Comparison of ENCODE assay signal across 15 mouse cellular contexts in genomic region chr13:98187904-98188303, GRCm38 (mm10).
"Had no signal": no experiment of that assay in that cellular context is flagged by ENCODE, and none has a peak within 500 bp of the region (broad histone marks: within the 10 kb centered on the region; RNA-seq: fewer than 3 reads in every experiment).

No protein-coding gene starts in this region.

- H3K4me2 ChIP-seq: limb, embryonic 15.5 days; lung, embryonic 14.5 days; midbrain, embryonic 12.5 days; neural tube, embryonic 12.5 days had no signal

- H3K9ac ChIP-seq: limb, embryonic 15.5 days; lung, embryonic 14.5 days; midbrain, embryonic 12.5 days; neural tube, embryonic 12.5 days had no signal

- H3K4me3 ChIP-seq: limb, embryonic 15.5 days; megakaryocyte, embryonic 14.5 days; midbrain, embryonic 12.5 days; myocyte; neural tube, embryonic 12.5 days had no signal

- H3K36me3 ChIP-seq: limb, embryonic 15.5 days; midbrain, embryonic 12.5 days; neural tube, embryonic 12.5 days had no signal

- H3K9me3 ChIP-seq: limb, embryonic 15.5 days; midbrain, embryonic 12.5 days; neural tube, embryonic 12.5 days had no signal

- ATAC-seq: intestine, postnatal 0 days had no signal

- H3K27ac ChIP-seq: limb, embryonic 15.5 days; midbrain, embryonic 12.5 days; neural tube, embryonic 12.5 days; stomach, postnatal 0 days had no signal

- H3K4me1 ChIP-seq: limb, embryonic 15.5 days; neural tube, embryonic 12.5 days had no signal

- DNase-seq: kidney, adult 8-10 months; kidney, postnatal 25 days; layer of hippocampus, adult 9-11 months; layer of hippocampus, postnatal 36 days; lung, embryonic 14.5 days; lung, postnatal 10 days; lung, postnatal 4 days; thymus, postnatal 4 days had no signal

- H3K27me3 ChIP-seq: limb, embryonic 15.5 days; midbrain, embryonic 12.5 days; neural tube, embryonic 12.5 days had no signal
